Mouse (Mus musculus) cerebellum, adult 18-20 months (tissue): ENCODE data around the gene Pop7.

ENCODE experiments used
- DNase-seq, 2 experiments: peaks; one replicate each; pipeline ENCODE4 v3.0.0; 2021

Pop7 gene

DNA sequence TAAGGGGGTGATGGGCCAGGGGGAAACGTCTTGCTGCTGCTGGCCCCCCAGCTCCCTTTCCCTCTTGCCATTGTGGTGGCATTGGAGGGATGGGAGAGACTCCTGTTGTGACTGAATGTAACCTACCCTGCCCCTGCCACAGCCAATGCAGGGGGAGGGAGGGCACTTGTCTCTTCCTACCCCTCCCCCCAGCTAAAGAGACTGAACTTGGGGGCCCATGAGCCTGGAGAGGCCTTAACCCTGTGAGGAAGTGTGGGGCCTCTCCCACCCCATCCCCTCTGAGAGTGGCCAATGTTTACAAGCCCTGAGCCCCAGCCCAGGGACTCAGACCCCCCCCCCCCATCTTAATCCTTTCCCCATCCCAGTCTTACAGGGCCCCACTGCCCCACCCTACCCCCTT is 25.1 kb upstream of the Pop7 start:
- no peak for DNase-seq

DNA sequence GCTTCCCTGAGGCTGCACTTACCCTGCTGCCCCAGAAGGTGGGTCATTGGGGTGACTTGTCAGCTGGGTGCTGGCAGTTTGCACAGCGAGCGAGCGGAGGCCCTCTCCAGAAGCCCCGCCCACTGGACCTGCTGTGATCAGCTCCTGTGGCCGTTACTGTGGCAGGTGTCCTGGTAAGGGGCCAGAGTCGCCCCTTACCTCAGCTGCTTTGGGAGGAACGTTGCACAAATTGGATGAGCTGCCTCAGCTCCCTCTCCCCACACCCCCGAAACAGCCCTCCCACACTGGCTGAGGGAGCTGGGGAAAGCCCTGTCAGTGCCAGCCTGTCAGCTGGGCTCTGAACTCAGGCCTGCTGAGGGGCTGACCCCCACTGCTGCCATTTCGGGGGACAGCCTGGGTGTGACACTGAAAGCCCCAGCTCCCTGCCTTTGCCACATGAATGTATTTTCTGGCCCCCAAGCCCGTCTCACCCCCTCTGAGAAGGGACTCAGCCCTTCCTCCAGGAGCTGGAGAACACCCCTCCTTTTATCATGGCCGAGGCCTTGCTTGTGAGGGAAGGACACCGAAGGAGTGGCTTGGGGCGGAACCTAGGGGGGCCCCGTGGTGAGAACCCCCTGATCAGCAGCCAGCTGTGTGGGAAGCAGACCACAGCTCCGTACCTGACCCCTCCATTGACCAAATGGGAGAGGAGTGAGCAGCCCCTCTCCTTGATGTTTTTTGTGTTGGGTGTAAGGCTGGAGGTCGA is 24.0 kb upstream of the Pop7 start:
- peak; percentile 57 for DNase-seq

DNA sequence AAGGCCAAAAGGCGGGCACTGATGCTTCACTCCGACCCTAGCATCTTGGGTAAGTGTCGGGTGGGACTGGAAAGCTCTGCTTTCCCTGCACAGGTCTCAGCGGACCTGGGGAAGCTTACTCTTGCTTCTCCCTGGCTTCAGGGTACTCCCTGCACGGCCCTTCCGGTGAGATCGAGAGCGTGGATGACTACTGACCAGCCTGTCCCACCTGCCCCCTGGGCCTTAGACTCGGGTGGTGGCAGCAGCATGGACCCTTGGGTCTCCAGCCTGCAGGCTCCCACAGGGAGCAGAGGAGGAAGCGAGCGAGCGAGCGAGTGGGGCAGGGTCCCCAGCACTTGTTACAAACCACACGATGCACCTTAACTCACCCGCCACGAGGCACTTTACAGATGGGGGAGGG is 23.2 kb upstream of the Pop7 start:
- peak; percentile 3 to 18 for DNase-seq

DNA sequence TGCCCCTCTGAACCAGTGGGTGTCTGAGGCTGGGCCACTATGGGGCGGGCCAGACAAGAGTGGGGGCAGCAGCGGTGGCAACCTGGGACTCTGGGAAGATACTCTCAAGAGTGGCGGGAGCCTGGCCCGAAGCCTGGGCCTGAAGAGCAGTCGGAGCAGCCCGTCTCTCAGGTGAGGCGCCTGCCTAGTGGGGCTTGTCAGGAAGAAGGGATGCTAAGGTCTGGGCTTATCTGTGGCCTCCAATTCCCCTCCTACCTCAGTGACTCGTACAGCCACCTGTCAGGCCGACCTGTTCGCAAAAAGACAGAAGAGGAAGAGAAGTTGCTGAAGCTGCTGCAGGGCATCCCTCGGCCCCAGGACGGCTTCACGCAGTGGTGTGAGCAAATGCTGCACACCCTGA is 22.4 kb upstream of the Pop7 start:
- peak in 1 of 2 experiments; percentile 26 for DNase-seq

DNA sequence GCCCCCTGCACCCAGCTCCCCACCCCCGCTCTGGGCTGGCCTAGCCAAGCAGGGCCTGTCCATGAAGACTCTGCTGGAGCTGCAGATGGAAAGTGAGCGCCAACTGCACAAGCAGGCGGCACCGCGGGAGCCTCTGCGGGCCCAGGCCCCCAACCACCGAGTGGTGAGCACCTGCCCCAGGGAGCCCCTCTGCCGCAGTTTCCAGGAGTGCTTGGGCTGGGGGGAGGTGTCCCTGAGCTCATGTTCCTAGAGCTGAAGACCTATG is 21.9 kb upstream of the Pop7 start:
- peak in 1 of 2 experiments; percentile 28 for DNase-seq

DNA sequence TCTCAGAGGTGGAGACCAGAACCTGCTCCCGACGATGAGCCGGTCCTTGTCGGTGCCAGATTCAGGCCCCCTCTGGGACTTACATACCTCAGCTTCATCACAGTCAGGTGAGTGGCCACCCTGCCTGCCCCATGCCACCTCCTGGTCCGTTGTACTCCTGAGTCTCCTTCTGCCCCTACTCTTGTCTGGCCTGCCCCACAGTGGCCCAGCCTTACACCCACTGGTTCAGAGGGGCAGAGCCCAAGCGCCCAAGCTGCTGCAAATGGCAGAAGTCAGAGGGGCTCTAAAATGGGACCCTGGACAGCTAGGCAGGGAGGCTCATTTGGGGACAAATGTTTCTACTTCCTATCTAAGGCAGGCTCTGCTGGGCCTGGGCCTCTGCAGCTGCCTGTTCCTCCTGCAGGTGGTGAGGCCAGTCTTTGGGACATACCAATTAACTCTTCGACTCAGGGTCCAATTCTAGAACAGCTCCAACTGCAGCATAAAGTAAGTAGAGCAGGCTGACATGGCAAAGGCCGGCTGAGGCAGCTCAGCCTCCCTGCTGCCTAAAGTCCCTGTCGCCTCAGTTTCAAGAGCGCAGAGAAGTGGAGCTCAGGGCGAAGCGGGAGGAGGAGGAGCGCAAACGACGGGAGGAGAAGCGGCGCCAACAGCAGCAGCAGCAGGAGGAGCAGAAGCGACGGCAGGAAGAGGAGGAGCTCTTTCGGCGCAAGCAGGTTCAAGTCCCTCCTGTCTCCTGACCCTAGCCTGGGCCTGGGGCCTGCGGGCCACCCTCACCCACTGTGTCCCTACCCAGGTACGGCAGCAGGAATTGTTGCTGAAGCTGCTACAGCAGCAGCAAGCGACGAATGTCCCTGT is 21.3 kb upstream of the Pop7 start:
- DNase-seq, result no peak

DNA sequence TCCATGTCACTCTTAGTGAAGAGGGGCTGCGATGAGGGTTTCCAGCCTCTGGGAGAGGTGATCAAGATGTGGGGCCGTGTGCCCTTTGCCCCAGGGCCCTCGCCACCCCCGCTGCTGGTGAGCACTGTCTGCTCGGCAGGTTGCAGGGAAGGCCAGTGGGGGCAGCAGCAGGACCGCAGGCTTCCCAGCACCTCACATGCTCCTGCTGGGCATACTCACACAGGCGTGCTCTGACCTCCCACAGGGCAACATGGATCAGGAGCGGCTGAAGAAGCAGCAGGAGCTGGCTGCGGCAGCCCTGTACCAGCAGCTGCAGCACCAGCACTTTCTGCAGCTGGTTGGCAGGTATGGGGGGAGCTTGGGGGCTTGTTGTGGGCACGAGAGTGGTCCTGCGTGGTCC is 20.4 kb upstream of the Pop7 start:
- DNase-seq, result no peak

DNA sequence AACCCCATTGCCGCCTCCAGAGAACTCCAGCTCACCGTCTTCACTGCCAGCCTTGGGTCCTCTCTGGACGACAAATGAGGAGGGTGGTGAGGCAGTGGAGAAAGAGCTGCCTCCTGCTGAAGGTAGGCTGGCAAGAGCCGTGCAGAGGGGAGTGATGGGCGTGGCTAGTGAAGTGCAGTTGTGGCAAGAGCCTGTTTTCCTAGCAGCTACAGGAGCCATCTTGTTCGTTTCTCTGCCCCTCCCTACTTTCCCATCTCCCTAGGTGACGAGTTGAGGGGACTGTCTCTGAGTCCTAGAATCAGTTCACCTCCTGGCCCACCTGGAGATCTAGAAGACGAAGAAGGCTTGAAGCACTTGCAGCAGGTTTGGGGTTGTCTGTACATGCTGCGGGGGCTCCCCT is 19.5 kb upstream of the Pop7 start:
- no peak for DNase-seq

DNA sequence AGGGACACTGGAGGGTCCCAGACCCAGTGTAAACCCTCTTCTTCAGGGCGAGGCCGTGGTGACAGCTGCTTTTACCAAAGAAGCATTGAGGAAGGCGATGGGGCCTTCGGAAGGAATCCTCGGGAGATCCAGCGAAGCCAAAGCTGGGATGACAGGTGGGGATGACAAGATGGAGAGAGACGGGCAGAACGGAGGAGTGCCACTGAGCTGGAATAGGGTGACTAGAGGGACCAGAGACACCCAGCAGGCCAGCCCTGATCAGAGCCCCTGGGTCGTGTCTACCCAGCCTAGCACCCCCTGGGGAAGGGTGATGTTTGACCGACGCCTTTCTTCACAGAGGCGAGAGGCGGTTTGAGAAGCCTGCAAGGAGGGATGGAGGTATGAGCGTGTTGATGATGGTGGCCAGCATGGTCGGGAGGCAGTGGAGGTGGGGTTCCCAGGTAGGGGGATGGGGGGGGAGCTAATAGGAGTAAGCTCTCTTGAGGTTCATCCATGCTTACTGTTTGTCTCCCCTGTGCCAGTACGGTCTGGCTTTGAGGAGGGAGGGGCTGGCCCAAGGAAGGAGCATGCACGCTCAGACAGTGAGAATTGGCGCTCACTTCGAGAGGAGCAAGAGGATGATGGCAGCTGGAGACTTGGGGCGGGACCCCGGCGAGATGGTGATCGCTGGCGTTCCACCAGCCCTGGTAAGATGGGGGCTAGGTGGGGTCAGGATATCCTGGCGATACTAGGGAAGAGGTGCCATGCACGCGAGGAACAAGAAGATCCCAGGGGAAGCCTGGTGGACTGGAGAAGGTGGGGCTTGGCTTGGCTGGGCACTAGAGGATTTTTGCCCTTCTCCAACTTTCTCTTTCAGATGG is 17.6 kb upstream of the Pop7 start:
- DNase-seq, result no peak

DNA sequence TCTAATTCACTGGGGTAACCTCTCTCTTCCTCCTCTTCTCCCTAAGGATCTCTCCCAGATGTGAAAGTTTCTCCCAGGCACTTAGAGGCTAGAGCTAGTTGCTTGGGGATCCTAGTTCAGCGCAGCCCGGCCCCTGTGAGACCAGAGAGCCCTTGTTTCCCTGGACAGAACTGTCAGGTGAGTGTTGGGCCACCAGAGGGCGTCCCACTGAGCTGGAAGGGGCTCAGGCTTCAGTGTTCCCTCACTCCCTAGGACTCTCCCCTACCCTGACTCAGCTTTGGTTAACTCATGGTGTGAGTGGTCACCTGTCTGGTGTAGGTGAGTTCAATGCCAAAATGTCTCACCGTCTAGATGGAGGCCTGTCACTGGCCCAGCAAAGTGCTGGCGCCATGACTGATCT is 16.1 kb upstream of the Pop7 start, which contains the start of gene Gigyf1:
Gene Gigyf1, plus strand, starts transcription at position 113 of the 400 bp plus-strand sequence.
- peak in 1 of 2 experiments; percentile 54 for DNase-seq

DNA sequence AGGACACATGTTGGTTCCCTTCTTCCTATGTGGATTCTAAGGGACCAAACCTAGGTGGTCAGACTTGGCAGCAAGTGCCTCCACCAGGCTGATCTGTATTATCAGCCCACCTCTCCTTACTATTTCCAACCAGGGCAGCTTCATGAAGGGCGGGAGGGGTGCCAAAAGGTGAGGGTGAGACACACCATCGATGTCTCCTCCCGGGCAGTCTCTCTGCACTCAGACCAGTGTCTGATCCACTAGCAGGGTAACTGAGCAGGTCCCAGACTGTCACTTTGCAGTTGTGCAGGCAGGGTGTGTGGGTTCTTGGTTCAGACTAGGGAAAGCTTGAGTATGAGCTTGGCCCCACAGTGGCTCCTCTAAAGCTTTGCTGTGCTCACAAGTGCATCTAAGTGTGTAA is 12.5 kb upstream of the Pop7 start:
- DNase-seq, result peak in 1 of 2 experiments; percentile 33

DNA sequence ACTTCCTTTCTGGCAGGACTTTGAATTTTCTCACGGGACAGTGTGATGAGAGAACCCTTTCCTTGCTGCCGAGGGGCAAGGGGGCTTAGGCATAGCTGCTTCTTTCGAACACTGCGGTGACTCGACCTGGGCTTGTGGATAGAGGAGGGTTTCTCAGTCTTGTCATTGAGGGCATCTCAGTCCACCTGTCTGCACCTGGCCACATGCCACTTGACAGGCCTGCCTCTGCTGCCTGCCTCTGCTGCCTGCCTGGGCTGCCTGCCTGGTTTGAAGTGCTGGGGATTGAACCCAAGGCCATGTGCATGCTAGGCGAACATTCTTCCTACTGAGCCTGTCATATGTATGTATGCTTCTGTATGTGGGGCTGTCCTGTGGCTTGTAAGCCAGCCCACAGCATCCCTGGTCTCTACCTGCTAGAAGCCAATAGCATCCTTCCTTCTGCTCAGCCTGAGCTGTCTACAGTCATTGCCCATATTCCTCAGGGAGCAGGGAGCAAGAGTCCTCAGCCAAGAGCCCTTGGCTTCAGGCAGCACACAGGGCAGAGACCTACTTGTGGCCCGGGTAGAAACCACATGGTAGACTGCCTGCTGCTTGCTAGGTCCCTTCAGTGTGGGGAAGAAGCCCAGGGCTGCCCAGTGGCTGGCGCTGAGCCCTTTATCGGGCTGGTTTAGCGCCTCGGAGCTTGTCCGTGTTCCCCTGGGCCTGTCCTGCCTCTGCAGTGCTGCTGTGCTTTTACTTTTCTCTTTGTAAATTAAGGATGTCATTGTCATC is 11.8 kb upstream of the Pop7 start:
- peak; percentile 65 to 67 for DNase-seq

DNA sequence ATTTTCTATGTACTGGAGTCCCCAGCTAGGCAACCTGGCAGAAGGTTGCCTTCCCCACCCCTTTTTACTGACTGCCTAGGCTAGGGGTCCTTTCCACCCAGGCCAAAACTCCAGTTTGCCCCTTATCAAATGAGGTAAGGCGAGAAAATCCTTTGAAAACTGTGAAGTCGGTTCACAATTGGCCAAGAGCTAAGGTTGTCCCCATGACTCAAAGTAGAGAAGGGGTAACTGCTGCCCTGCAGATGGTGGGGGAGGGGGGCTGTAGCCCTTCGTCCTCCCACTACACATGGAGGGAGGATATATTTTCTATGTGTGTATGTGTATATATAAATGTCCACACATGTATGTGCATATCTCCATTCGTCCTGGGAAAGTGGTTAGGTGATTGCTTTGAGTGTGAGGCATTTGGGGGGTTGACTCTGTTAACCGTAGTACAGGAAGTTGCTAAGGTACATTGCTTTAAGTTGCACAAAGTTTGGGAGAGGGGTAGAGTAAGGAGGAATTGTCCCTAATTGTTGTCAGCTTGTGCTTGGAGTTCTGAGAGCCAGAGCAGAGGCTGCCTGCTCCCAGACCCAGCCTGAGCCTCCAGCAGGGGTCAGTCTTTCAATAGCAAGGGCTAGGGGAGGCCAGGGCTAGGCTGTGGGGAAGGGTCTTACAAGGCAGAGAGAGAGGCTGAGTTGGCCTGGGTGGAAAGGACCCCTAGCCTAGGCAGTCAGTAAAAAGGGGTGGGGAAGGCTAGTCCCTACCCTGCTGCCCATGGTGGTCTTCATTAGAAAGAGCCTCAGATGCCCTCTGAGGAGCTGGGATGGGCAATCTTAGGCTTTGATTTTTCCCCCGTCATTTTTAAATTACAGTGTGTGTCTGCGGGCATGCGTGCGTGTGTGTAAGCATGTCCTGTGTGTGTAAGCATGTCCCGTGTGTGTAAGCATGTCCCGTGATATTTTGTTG is 10.8 kb upstream of the Pop7 start:
- peak; percentile 49 to 56 for DNase-seq

DNA sequence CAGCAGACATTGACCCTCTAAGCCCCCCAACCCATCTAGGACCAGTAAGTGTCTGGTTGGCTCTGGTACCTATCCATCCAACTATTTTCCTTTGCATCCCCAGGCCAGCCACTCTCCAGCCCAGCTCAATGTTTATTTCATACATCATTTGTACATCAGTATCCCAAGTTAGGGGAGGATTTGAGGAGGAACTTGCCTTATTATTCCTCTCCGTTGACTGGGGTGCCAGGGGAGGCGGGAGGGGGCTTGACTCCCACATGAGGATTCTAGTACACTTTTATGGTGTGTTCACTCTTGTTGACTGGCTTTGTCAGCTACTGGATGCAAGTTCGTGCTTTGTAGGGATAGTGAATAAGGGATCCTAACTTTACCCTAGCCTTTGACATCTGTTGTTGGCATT is 9.4 kb upstream of the Pop7 start:
- DNase-seq, result no peak

DNA sequence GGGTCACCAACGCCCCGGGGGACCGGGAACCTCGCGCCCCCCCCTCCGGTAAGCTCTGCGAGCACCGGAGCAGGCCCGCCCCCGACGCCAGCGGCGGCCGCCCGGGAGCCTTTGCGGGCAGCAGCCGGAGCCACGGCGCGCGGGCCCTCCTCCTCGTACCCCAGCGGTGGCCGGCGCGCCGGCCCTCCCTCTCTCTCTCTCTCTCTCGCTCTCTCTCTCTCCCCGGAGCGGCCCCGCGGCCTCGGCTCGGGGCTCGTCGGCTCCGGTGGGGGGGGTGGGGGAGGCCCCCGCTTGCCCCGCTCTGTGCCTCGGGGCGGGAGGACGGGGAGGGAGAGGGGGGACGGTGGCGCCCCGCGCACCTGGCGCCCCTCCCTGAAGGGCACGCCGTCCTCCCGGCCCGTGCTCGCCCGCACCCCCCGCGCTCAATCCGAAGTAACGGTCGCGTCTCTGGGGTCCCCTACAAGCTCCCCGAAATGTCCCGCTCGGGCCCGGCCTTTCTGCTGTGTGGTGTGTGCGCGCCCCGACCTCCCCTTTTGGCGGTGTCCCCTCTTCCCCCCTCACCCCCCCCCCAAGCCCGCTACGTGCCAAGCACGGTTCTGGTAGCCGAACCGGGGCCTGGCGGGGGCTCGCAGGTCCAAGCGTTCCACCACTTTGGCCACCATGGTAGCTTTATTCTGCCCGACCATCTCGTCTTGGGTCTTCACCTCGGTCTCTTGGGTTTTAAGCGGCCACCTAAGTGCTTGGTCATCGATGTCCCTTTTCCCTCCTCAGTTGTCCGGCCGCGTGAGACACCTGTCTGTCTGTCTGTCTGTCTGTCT is 8.5 kb upstream of the Pop7 start:
- DNase-seq, result peak; percentile 34 to 52

DNA sequence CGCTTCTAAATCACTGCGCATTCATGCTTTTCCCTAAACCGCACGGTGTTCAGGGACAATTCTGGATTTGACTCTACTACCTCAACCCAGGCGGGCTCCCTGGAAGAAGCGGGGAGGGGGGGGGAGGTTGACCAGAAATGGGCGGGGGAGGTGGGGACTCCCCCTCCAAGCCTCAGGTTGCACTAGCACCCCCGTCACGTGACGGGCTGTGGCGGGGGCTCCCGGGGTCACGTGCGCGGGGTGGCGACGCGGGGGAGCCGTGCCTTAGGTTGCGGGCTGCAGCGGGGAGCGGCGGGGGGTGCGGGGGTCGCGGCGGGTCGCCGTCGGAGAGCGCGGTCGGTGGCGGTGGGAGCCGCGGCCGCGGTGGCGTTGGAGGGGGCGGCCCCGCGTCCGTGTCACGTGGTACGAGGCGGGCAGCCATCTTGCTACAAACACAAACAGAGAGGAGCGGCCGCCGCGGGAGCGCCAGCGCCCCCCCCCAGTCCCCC is 7.7 kb upstream of the Pop7 start:
- peak; percentile 75 to 87 for DNase-seq

DNA sequence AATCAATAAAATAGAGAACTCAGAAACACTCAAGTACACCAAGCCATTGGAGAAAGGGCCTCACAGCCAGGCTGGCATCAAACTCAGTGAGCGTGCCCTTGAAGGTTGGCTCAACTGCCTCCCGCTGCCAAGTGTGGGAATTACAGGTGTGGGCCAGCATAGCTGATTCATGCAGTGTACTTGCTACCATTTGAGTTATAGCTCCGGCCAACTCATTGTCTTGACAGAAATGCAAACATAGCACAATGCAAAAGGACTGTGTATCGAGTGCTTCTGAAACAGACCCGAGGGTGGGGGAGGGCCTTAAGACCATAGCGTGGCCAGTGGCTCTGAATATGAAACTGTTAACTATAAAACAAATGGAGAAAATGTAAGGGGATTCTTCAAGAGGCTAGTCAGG is 1.7 kb upstream of the Pop7 start:
- peak in 1 of 2 experiments; percentile 15 for DNase-seq

DNA sequence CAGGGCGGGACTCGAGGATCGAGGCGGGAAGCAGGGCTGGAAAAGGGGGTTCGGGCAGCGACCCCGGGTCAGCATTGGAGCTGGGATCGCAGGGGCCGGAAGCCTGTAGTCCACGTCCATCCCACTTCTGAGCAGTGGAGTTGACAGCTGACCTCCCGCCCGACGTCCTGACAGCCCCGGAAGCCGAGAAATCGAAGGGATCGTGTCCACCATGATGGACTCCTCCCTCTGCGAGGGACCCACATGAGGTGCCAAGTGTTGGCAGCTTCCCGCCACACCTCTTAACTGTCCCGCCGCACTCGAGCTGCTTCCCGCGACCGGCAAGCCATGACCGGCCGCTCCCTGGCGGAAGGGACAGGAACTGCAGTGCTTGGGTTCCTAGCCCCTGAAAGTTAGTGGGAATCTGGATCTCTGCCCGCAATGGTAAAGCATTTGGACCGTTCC is 371 bp upstream of the Pop7 start:
- DNase-seq, result peak; percentile 86

DNA sequence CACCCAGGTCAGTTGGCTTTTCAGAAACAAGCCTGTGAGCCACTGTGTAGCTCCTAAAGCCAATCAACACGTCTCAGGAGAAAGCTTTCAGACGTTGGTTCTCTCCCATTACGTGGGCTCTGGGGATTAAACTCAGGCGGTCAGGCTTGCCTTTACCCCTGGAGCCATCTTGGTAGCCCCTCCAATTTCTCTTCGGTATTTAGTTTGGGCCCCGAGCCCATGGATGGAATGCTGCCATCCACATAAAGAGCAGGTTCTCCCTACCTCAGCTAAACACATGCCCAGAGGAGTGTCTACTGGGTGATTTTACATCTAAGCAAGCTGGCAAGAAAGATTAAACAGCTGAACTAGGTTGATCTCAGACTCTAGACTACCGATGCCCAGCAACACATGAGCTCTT is 2.1 kb downstream of the Pop7 start:
- DNase-seq, result no peak

DNA sequence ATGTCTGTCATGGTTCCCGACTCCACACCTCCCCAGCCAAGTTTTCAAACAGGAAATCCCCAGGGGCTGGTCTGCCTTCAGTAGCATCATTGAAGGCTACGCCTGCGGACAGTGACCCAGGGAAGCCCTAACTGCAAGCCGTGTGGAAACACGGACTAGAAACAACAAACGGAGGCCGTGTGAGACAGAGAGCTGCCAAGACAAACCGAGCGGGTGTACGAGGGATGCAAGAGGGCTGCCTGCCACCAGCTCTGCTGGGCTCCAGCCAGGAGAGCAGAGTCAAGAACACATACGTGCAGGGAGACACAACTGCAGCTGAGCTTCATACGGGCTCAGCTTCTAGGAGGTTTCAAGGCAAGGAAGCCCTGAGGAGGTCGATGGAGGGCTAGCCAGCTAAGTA is 8.5 kb downstream of the Pop7 start:
- DNase-seq, result no peak
